Mouse (Mus musculus) brain, adult 10 weeks (tissue): ENCODE data around the gene Mamdc2. TPM values are rescaled to one million over a fixed set of nuclear protein-coding genes. Genes with fewer than 3 reads are reported as not detected.

Experiments used
- polyA plus RNA-seq: library from polyadenylated mRNA; stranded (reverse); fragments of 350-450 nt; fragmentation: Illumina TruSeq; extraction: RNeasy Lipid Tissue Mini Kit (QIAGEN cat#74804); gene quantifications from one replicate; pipeline ENCODE4 v1.2.3, GENCODE M21; 2015; ENCODE audit warnings: low read depth, low replicate concordance

Gene Mamdc2
- 1.6 TPM for polyA plus RNA-seq

GRCm38 (mm10) chr19:23447988-23448497, at the start of gene Mamdc2:
Gene Mamdc2, minus strand, starts transcription at chr19:23448442.

GRCm38 (mm10) chr19:23273355-23274053, 174.7 kb downstream of the Mamdc2 start, which contains the start of gene Smc5:
Gene Smc5, minus strand, starts transcription at chr19:23273897.

Other genes with a start within 250 kb of the Mamdc2 start
- gene Smc5, start 174.5 kb downstream of the Mamdc2 start, polyA plus RNA-seq = 23.2 TPM
- gene 1700028P14Rik, start 204.4 kb upstream of the Mamdc2 start, polyA plus RNA-seq = 3.9 TPM
- 14.6 TPM for gene Ptar1, start 239.0 kb upstream of the Mamdc2 start, polyA plus RNA-seq